Mouse (Mus musculus): ENCODE results near the gene Hist1h2an.

The Hist1h2an gene

DNA sequence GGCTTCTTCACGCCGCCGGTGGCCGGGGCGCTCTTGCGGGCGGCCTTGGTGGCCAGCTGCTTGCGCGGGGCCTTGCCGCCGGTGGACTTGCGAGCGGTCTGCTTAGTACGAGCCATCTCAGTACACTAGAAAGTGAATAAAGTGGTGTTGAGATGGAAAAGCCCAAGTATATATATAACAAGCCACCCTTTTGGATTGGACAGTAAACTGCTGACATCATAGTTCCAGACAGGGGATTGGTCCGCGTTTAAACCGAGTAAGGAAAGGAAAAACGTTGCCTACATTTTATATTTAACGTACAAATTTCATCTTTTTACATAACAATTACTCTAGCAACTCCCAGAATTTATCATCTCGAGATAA lies 3.8 kb downstream of the Hist1h2an start, which contains the start of gene Hist1h3i:
TSS of gene Hist1h3i (minus strand) at position 116 of the 363 bp plus-strand sequence.
- peak; percentile 58 to 69 for DNase-seq (ENCODE audit: low spot score in 2 of 2)

GRCm38 (mm10) chr13:21782361-21783254 lies 4.4 kb downstream of the Hist1h2an start:
- peak; percentile 29 to 33 for DNase-seq (ENCODE audit: low spot score in 2 of 2)

DNA sequence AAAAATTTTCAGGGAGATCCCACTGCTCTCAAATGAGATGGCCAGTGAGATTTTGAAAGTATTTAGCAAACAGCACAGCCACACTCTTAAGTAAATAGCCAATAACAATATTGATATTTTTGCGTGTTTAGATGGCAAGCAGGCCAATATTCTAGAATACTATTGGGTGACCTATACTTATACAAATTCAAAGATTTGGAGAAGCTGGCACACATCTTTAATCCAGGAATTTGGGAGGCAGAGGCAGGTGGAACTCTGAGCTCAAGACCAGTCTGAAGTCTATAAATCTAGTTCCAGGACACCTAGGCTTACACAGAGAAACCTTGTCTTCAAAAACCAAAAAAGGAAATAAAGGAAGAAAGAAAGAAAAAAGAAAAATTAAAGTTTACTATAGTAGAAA lies 5.4 kb downstream of the Hist1h2an start:
- no peak for DNase-seq (ENCODE audit: low spot score in 2 of 2)

DNA sequence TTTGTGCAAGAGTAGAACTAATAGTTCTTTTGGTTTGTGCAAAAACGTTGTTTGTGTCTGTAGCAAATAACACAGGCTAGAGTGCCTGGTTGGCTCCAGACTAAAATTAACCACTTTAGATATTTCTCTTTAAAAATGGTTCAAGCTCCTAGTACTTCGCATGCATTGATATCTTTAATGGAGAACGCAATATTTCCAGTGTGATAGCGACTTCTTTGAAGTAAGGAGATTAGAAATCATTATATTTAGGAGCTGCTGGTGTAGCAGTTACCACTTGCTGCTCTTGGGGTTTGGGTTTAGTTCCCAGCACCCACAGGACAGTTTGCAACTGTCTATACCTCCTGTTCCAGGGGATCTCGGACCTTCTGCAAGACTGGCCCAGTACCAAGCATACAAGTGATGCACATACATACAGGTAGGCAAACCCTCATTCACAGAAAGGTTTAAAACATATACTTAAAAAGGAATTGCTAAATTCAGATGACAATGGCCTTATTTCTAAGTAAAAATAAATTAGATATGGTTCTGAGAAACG lies 5.9 kb downstream of the Hist1h2an start:
- no peak for DNase-seq (ENCODE audit: low spot score in 2 of 2)

- peak; percentile 69 to 74 for DNase-seq (ENCODE audit: low spot score in 2 of 2)
Measured at GRCm38 (mm10) chr13:21779767-21780731, 7.0 kb downstream of the Hist1h2an start, which contains the start of gene Hist1h1b. TSS of gene Hist1h1b (minus strand) at chr13:21780625.

GRCm38 (mm10) chr13:21778814-21779766 lies 7.9 kb downstream of the Hist1h2an start:
- peak; percentile 71 to 80 for DNase-seq (ENCODE audit: low spot score in 2 of 2)

GRCm38 (mm10) chr13:21755707-21756106 lies 31.3 kb downstream of the Hist1h2an start:
- DNase-seq (ENCODE audit: low spot score in 2 of 2): no peak

DNA sequence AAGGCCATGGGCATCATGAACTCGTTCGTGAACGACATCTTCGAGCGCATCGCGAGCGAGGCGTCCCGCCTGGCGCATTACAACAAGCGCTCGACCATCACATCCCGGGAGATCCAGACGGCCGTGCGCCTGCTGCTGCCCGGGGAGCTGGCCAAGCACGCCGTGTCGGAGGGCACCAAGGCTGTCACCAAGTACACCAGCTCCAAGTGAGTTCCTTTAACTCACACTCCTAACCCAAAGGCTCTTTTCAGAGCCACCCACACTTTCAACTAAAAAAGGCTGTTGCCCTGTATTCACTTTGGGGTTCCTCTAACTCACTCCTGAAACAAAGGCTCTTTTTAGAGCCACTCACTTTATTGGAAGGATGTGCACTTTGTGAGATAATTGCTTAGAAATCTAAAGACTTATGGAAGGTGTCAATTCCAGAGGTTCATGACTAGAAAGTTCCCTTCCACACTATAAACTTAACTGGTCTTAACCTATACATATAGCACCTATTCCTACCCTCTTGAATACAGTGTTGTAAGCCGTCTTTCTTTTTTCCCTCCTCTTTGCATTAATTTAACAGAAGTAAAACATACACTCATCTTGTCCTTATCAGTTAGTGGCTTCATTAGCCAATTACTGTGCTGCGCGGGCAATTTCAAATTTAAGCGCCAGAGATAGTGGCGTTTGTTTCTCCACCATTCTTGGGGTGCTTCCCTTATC lies 32.6 kb downstream of the Hist1h2an start:
- DNase-seq (ENCODE audit: low spot score in 2 of 2): peak; percentile 37 to 40

- peak; percentile 75 to 78 for DNase-seq (ENCODE audit: low spot score in 2 of 2)
Measured at GRCm38 (mm10) chr13:21753524-21754285, 33.3 kb downstream of the Hist1h2an start, which contains the start of the genes Hist1h2ak and Hist1h2bn. TSS of gene Hist1h2ak (minus strand) at chr13:21753827. TSS of gene Hist1h2bn (plus strand) at chr13:21754123.

DNA sequence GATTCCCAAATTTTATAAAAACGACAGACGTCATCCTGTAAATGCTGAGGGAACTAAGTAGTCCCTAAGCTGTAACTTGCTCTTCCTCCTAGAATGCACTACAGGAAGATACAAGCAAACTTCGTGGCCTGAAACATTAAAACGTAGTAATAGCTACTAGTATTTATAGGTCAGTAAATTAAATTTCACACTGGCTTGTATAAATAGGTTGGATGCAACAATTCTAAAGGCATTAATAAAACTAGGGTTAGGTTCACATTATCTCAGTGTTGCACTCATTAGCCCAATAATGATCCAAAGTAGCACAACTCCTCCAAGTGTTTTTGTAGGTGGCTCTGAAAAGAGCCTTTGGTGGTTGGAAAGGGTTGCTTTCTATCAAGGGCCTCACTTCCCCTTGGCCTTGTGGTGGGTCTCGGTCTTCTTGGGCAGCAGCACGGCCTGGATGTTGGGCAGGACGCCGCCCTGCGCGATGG lies 33.9 kb downstream of the Hist1h2an start:
- DNase-seq (ENCODE audit: low spot score in 2 of 2): no peak

DNA sequence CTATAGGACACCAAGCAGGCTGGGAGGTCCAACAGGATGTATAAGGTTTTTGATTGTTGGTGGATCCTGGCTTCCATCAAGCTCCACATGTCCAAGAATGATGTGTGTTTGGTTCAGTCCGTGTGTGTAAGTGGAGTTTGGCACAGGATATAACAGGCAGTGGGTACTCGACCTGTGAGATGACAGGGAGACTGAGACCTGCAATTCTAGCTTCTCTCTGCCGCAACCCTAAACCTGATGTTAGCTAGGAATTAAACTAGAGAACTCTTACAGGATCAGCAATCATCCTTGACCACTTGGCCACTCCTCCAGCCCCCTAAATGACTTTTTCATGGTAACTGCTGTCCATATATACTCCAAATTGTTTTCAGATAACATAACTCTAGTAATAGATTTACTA lies 34.7 kb downstream of the Hist1h2an start:
- DNase-seq (ENCODE audit: low spot score in 2 of 2): no peak

GRCm38 (mm10) chr13:21751827-21752226 lies 35.2 kb downstream of the Hist1h2an start:
- DNase-seq (ENCODE audit: low spot score in 2 of 2): no peak

DNA sequence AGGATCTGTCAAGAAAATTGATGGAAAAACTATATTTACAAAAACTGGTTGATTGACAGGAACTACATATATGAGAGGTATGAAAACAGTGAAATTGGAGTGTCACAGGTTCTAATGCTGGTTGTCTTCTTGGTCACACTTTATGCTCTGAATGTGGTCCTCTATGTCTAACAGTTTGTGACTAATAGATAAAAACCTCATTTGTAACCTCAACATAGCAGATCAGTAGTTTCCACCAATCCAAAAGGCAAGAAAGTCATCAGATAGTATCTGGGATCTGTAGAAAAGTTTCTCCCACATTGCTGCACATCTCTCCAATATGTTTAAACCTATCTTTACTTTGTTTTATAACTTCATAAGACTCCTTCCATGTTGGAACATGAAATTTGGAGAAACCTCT lies 35.6 kb downstream of the Hist1h2an start:
- DNase-seq (ENCODE audit: low spot score in 2 of 2): no peak

GRCm38 (mm10) chr13:21750159-21751017 lies 36.6 kb downstream of the Hist1h2an start, which contains the start of gene Hist1h4k:
TSS of gene Hist1h4k (minus strand) at chr13:21750505.
- peak; percentile 93 to 95 for DNase-seq (ENCODE audit: low spot score in 2 of 2)

DNA sequence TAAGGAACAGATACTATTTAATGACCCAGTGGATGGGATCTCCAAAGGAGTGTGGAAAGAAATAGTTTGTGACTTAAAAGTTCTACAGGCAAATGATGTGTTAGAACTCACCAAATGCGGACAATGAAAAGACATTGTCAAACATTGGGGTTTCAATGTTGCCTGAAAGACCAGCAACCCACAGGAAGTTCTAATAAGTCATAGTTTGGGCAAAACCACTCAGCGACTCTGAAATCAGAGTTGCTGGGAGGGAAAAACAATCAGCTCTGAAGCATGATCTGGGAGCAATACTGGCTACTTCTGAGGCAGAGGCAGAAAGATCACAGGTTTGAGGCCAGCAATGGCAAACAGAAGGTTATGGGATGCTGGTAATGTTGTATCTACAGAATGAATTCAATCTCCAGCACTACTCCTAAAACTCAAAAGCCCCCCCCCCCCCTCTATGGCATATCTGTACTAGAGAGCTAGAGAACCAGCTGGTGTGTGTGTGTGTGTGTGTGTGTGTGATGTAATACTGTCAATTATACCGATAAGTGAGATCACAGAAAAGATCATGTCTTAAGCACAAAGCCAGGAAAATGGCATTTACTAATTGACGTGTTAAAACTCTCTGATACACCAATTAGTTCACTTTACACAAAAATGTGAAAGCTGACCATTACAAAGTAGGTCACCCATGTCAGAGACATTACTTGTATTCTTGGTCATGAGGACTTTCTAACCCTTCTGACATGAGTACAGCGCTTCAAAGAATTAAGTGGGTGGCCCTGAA lies 37.4 kb downstream of the Hist1h2an start:
- DNase-seq (ENCODE audit: low spot score in 2 of 2): no peak

DNA sequence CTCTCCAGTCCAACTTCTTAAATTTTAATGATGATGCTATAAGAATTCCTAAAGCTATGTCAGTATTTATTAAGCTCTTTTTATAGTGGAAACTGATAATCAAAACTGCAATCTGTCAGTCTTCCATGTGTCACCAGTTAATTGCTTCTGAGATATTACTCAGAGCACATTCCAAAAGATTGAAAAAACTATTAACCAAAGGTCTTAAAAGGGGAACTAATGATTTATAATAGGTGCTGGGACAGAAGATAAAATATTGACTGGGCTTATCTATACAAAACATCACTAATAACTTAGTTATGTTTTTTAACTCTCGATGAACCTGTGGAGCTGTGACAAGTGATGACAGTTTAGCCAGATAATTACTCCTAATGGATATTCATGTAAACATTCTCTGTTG lies 42.0 kb downstream of the Hist1h2an start:
- no peak for DNase-seq (ENCODE audit: low spot score in 2 of 2)
